Mouse (Mus musculus): ENCODE measurements at regions not wholly inside any gene's neighbourhood (a gene's known extent, or its start where the extent isn't known, plus 50 kb on each side); places are given as distances from the start of the nearest gene placed in this dataset.

DNA sequence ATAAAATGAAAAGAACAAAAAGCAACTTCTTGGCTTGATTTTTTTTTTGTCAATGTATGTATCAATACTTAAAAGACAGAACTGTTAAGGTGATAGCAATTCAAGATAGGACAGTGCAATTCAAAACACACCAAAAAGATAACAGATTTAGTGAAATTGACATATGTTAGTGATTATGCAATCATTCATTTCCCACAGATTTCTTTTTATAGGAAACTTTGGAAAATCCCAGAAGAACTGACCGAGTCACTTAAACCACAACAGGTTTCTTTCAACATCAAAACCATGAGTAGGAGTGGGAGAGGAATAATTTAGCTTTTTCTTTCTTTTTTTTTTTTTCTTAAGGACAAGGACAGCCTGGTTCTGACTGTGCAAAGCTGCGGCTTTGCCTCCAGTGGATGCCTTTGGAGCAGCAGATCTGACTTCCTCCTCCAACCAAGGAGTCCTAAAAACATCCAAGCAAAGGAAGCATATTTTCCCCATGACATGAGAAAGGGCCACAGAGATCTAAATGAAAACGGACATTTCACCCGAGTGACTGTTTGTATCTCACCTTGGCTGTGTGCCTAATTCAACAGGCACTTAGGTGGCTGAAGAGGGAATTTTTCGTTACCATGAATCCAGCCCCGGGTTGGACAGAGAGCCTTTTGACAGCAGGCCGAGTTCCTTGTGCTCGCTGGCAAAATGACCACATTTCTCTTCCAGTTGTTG, 463.8 kb upstream of the Zeb2 start:
- TF ChIP-seq POLR2A (IDR thresholded peaks at IDR 0.05; ENCODE audit: insufficient read length, low read depth) (no peak), REST (IDR thresholded peaks at IDR 0.05; ENCODE audit: insufficient read depth, insufficient read length) (no peak), TCF3 (IDR thresholded peaks at IDR 0.05; ENCODE audit: insufficient read length, low read depth) (no peak), MYOG (IDR thresholded peaks at IDR 0.05; ENCODE audit: control insufficient read depth in 1 of 3, insufficient read depth in 1 of 3, insufficient read length in 2 of 3, low read depth in 2 of 3) (no peak), MYOD1 (IDR thresholded peaks at IDR 0.05; ENCODE audit: control insufficient read depth in 1 of 3, insufficient read length in 2 of 3, low read depth in 2 of 3) (no peak), E2F4 (IDR thresholded peaks at IDR 0.05; ENCODE audit: insufficient read depth) (no peak), TCF12 (IDR thresholded peaks at IDR 0.05; ENCODE audit: insufficient read depth, poor library complexity, severe bottlenecking) (no peak), MAX (IDR thresholded peaks at IDR 0.05; ENCODE audit: low read depth) (no peak)
